Mouse (Mus musculus) central nervous system, embryonic 11.5 days (tissue): ENCODE data around the gene Fndc5. TPM values are rescaled to one million over a fixed set of nuclear protein-coding genes. Genes with fewer than 3 reads are reported as not detected.

Experiments
- polyA plus RNA-seq: library from polyadenylated mRNA; depleted of rRNA; stranded (reverse); fragments of >200 nt; gene quantifications from 2 replicates; pipeline ENCODE4 v1.2.3, GENCODE M21; 2012; rRNA removed

Gene Fndc5
- 1.4 and 10.3 TPM in 2 replicates for polyA plus RNA-seq

DNA sequence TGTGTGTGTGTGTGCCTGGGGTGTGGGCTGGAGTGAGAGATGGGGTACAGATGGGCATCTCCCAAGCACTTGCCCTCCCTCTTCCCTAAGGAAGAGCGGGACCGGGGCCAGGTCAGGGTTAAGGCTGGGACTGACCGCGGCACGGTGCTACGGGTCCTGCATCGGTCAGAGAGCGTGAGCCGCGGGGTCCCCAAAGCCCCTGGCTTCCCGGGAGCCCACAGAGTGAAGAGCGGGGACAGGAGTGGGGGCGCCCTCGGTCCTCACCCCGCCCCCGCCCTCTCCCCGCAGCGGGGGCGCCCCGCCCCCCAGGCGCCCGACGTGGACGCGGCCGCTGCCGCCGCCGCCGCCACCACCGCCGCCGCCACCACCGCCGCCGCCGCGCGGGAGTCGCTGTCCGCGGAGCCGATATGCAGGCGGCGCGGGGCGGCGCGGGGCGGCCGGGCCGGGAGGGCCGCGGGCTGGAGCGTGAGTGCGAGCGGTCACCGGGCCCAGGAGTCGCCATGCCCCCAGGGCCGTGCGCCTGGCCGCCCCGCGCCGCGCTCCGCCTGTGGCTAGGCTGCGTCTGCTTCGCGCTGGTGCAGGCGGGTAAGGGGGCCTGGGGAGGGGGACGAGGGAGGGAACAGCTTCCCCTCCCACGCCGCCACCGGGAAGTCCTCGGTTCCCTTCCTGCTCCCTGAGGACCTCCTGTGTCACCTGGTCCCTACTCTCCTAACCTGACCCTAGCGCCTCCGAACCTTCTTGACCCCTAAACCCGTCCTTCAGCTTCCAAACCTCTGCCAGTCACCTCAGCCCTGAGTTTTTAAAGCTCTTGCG is at the start of gene Fndc5:
TSS of gene Fndc5 (plus strand) at position 421 of the 813 bp plus-strand sequence.

DNA sequence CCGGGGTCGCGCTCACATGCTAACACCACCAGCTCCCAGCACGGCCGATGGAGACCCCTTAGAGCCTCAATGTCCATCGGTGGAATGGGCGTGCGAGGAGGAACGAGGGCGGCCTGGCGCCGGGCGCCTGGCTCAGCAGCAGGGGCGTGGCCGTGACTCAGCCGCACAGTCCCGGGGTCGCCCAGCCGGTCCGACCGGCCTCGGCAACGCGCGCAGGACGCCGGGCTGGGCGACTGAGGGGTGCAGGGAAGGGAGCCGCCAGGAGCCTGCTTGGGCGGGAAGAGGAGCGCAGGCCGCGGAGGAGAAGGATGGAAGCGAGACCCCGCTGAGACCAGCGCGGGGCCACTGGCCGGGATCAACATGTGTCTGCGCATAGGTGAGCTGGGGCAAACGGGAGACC is 31.4 kb upstream of the Fndc5 start, which contains the start of gene Tmem54:
TSS of gene Tmem54 (plus strand) at position 193 of the 400 bp plus-strand sequence.

DNA sequence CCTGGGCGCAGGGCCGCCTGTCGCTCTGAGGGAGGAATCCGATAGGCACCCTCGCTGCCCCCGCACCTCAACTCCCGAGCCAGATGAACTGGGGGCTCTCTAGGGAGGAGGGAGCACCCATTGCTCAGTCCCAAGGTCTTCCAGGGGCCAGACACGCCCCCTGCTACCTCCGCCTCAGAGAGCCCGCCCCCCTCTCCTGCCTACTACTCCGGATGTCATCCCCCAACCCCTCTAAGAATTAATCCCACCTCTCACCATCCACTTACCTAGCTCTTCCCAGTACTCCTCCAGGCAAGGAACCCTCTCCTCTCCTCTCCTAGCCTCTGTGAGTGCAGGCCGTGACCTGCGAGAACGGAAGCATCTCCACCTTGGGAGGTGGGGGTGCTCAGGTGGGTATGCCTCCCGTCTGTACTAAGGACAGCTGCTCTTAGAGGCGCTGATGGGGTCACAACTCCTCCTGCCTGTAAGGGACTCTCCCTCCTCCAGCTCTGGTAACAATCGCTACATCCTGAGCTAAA is 15.2 kb upstream of the Fndc5 start, which contains the start of gene Hpca:
TSS of gene Hpca (minus strand) at position 468 of the 518 bp plus-strand sequence.

DNA sequence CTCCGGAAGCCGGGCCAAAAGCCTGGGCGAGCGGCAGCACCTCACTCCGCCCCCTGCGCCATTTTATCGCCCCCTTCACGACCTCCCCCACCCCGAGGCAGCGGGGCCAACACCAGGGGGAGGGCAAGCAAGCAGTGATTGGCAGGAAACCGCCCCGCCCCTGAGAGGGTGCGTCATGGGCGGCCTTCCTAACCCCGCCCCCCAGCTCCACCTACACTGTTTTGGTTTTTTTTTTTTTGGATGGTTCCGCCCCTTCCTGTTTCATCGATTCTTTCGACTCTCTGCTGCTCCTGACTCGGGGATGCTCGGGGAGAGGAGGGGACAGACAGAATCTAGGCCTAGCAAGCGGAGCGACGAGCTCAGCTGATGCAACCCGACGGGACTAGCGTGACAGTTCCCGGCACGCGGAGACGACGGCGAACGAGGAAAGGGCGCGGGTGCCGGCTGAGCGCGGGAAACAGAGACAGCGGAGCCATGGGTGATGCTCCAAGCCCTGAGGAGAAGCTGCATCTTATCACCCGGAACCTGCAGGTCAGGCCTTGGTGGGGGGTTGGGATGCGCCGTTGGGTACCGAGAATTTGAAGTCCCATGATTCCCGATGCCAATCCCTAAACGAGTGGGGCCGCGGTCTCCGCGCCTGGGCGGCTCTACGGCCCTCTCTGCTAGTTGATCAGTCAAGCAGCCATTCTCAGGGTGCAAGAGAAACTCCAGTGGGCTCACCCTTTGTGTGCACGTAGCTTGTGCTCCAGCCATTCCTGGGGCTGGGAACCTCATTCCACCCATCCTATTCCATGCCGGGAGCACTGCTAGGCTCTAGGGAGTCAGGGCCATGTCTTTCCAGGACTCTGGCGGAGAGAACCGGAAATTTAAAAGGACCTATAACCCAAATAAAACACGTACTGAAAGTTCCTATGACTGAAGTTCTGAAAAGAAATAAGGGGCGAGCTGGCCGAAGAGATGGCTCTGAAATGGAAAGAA is 53.0 kb downstream of the Fndc5 start, which contains the start of the genes S100pbp and Yars:
TSS of gene S100pbp (minus strand) at position 186 of the 978 bp plus-strand sequence.
TSS of gene Yars (plus strand) at position 219 of the 978 bp plus-strand sequence.

Other genes with a start within 250 kb of the Fndc5 start
- gene Azin2, start 174.6 kb upstream of the Fndc5 start, polyA plus RNA-seq: 14.2 and 16.4 TPM in 2 replicates
- gene Ak2, start 145.0 kb upstream of the Fndc5 start, polyA plus RNA-seq: 112 and 201 TPM in 2 replicates
- gene Rnf19b, start 78.7 kb upstream of the Fndc5 start, polyA plus RNA-seq: 25.5 and 30.5 TPM in 2 replicates
- 1.0 and 2.0 TPM in 2 replicates for gene Tmem54, start 31.5 kb upstream of the Fndc5 start, polyA plus RNA-seq
- gene Hpca, start 15.0 kb upstream of the Fndc5 start, polyA plus RNA-seq: 6.5 and 7.7 TPM in 2 replicates
- 31.1 and 49.6 TPM in 2 replicates for gene S100pbp, start 52.7 kb downstream of the Fndc5 start, polyA plus RNA-seq
- gene Yars, start 52.8 kb downstream of the Fndc5 start, polyA plus RNA-seq: 58.1 and 81.0 TPM in 2 replicates
- gene C77080, start 124.4 kb downstream of the Fndc5 start, polyA plus RNA-seq: 6.8 and 8.1 TPM in 2 replicates
- gene Sync, start 150.6 kb downstream of the Fndc5 start, polyA plus RNA-seq: 0.55 and 0.98 TPM in 2 replicates
- 203 and 212 TPM in 2 replicates for gene Rbbp4, start 198.4 kb downstream of the Fndc5 start, polyA plus RNA-seq
- gene Zbtb8os, start 198.7 kb downstream of the Fndc5 start, polyA plus RNA-seq: 48.8 and 55.3 TPM in 2 replicates
- 8.9 and 10.6 TPM in 2 replicates for gene Zbtb8a, start 241.1 kb downstream of the Fndc5 start, polyA plus RNA-seq